Mouse (Mus musculus) left cerebral cortex, adult 11 months (tissue): ENCODE measurements around the gene Bcl2l1.

Source experiments
- DNase-seq: peaks from one replicate; pipeline ENCODE4 v3.0.0; 2022; ENCODE audit warnings: low spot score

Gene Bcl2l1

DNA sequence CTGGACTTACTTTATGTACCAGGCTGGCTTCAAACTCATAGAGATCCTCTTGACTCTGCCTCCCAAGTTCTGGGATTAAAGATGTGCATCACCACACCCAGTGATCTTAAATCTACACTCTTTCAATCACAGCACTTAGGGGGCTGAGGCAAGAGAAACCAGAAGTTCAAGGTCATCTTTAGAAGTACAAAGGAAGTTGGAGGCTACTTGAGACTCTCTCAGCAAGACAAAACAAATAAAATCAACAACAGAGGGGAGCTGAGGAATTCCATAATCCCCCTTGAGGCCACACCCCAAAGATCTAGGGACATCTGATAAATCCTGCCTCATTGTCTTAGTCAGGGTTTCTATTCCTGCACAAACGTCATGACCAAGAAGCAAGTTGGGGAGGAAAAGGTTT lies 59.3 kb downstream of the Bcl2l1 start:
- no peak for DNase-seq

DNA sequence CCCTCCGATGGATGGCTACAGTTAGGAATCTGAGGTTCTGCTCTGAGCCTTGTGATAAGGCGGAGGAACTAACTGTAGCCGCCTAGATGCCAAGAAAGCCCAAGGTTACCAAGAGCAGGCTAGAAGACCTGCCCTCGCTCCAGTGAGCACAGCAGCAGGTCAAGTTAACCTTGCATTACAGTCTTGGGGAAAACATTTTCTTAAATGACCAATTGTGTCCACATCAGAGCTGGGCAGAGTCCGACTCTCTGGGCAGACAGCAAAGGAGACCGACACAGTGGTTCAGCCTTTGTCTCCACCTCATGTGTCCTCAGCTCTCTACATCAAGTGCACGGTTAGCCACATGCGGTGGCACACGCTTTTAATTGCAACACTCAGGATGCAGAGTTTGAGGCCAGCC lies 60.0 kb downstream of the Bcl2l1 start:
- no peak for DNase-seq

- no peak for DNase-seq
These were observed 61.9 kb downstream of the Bcl2l1 start for GRCm38 (mm10) chr2:152769677-152770076.

DNA sequence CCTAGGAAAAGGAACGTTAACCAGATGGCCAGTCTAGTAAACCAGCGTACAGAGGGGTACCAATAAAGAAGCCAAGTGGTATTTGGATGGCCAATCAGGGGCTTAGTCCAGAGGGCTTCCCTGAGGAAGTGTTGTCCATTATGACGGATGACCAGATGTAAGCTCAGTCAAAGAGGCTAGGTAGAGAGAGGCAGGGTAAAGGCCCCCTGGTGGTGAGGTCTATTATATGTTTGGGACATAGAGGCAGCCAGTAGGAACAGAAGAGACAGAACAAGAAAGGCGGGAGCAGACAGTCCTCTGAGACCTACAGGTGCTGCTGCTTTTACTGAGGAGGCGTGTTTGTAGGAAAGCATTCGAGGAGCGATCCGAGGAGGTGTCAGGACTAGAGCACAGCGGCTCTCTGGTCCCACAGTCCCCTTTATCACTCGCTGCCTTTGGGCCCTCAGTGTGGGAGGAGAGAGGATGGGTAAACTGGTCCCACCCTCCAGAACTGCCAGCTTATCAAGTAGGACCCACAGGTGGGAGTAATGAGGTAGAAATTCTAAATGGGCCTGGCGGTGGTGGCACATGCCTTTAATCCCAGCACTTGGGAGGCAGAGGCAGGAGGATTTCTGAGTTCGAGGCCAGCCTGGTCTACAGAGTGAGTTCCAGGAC lies 63.8 kb downstream of the Bcl2l1 start:
- DNase-seq, result no peak

DNA sequence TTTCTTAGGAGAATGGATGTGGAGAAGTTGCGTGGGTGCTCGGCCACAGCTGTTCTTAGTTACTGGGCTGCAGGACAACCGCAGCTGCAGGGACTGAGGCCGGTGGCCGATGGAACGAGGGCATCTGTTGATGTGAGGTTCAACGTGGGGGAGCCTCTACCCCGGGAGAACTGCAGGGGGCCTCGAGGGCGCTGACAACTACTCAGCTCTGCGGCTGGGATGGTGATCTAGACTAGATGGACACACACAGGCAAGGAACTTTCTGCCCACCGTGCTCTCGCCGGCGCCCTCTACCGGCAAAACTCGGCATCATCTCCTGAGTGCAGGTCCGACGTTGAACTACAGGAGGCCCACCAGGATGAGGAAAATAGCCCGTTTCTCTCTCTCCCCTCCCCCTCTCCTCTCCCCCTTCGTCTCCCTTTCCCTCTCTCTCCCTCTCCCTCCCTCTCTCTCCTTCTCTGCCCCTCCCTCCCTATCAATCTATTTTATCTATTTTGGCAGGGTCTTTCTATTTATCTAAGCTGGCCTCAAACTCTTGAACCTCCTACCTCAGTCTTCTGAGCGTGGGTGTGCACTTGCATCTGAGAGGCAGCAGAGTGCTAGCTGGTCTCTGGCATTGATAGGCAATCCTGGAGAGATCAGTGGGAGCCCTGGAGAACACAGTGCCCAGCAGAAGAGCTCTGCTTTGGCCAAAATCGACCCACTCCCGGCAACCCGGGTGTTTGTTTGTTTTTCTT lies 65.0 kb downstream of the Bcl2l1 start:
- peak; percentile 79 for DNase-seq

GRCm38 (mm10) chr2:152765045-152765674 lies 66.4 kb downstream of the Bcl2l1 start:
- DNase-seq, result no peak

- no peak for DNase-seq
These were observed 67.1 kb downstream of the Bcl2l1 start for GRCm38 (mm10) chr2:152764172-152765044.

- DNase-seq, result no peak
These were observed 68.2 kb downstream of the Bcl2l1 start for GRCm38 (mm10) chr2:152763310-152763709.

DNA sequence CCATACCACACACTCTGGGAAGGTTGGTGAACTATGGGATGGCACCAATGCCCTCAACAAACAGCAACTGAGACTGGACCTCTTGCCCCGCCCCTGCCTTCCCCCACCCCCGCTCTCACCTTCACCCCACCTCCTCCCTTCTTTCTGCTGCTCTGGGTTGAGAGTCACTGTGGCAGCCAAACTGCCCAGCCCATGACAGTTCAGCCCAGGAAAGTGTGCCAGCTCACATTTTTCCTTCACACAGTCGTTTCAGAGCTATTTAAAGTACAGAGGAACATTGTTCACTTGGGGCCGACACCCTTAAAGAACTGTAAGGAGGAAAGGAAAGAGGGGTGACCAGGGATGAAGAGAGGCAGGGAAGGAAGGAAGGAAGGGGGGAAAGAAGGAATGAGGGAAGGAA lies 73.2 kb downstream of the Bcl2l1 start:
- DNase-seq, result no peak

DNA sequence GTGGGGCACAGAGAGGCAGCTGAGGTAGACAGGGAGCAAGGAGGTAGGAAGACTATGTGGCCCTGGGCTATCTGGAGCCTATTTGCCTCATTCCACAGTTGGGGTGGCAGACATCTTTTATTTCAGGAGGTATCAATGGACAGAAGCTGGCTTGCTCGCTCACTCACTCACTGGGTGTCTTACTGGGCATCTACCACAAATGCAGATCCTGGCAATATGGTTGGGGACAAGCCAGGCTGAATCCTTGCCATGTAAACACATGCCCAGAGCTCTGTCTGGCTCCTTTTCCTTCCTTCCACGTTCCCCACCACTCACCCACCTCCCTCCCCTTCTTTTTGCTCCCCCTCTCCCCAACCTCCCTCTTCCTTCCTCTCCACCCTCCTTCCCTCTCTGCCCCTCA lies 74.0 kb downstream of the Bcl2l1 start:
- DNase-seq, result no peak

- DNase-seq, result no peak
These were observed 74.8 kb downstream of the Bcl2l1 start for GRCm38 (mm10) chr2:152756474-152757393.

- DNase-seq, result no peak
These were observed 77.4 kb downstream of the Bcl2l1 start, which contains the start of gene Cox4i2 for GRCm38 (mm10) chr2:152753944-152754711. Gene Cox4i2 (plus strand): TSS chr2:152754173.

- DNase-seq, result no peak
These were observed 89.1 kb downstream of the Bcl2l1 start for GRCm38 (mm10) chr2:152742435-152742834.

- DNase-seq, result no peak
These were observed 90.1 kb downstream of the Bcl2l1 start for GRCm38 (mm10) chr2:152741153-152742041.

DNA sequence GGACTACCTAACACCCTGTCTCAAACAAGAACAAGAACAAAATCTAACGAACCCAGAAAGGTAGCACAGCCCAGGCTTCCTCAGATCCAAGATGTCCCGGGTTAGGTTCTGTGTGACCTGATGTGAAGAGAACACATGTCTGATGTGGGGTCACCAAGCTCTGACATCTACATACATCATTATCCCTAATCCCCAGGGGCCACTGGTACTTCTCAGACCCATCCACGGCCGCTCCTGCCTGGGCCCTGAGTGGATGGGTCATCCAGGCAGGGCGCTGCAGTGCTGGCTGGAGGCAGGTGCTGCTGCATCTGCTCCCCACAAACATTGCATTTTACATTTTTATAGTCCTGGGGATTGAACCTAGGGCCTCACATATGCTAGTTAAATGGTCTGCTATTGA lies 91.0 kb downstream of the Bcl2l1 start:
- DNase-seq, result no peak

DNA sequence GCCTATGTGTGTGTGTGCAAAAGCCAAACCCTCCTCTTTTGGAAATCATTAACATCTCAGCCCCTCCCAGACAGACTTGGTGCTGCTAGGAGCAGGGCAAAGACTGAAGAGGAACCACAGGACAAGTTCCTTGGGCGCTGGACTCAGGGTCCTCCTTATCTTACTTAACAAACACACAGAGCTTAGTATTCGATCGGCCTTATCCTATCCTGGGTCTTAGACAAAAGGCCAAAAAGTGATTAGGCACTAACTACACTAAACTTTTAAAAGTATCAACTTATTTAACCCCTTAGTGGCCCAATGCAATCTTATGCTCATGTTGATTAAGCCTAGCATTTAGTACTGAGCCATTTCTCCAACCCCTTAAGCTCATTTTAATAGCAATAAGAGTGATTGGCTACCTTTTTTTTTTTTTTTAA lies 91.7 kb downstream of the Bcl2l1 start:
- no peak for DNase-seq

- DNase-seq, result no peak
These were observed 92.3 kb downstream of the Bcl2l1 start for GRCm38 (mm10) chr2:152739031-152739841.

DNA sequence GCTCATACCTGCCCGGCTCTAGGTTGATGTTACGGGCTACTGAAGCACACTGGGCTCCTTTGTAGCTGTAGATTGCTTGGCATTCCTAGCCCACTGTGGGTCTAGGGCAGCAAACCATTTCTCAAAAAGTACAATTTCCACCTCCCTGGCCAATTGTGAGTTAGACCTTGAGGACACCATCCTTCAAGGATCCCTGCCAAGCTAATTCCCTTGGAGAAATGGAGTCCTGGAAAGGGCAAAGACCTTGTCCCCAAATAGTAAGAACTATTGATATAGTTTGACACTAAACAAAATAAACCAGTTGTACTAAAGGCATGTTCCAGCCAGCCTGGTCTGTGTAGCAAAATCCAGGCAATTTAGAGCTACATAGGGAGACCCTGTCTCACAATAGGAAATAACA lies 93.2 kb downstream of the Bcl2l1 start:
- DNase-seq, result no peak
